Mouse (Mus musculus) telencephalon, adult 2 months (tissue): ENCODE results near the gene Ulk3.

Experiments
- DNase-seq: peaks from one replicate; pipeline ENCODE4 v3.0.0-alpha.2; 2011; ENCODE audit warnings: low read depth, low spot score

Ulk3 gene

DNA sequence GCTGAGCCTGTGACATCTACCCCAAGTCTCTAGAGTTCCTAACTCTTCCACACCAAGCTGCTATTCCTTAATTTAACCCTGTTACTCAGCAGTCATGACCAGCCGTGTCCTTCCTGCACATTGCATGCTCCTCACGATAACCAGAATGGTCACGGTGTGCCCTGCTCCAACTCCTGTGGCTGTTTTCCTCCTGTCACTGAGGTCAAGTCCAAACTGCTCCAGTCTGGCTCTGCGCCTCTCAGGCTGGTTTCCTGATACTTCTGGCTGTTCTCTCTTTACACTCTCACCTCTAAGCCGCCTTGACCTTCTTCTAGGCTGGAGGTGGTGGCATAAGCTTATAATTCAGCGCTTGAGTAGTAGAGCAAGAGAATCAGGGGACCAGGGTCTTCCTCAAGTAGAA lies 20.8 kb upstream of the Ulk3 start:
- DNase-seq = no peak

DNA sequence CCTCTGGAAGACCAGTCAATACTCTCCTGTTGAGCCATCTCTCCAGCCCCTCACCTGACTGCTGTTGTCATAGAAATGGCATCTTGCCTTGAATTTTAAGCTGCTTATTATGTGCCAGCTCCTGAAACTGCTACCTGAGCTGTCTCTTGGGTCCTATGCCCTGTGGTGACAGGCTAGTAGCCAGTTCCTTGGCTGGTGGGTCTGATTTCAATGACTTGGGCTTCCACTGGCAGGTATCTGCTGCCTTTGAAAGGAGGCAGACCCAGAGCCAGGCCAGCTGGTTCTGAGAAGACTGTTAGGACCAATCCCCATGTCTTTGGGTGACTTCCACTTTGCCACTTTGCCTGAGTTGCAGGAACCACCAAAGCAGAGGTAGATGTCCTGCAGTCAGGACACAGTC lies 14.9 kb upstream of the Ulk3 start:
- no peak for DNase-seq

DNA sequence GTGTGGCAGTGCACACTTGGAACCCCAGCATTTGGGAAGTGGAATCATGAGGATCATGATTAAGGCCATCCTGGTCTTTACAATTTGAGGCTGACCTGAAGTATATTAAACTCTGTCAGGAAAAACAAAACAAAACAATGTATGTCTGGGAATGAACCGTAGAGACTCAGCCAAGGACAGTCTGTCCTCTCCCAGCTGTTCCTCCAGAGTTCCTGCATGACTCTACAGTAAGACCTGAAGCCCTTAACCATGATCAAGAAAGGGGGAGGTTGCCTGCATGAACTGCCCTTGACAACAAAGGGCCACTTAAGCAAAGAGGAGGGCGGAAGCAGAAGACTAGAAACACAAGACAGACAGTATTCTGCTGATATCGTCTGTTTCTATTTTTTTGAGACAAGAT lies 13.7 kb upstream of the Ulk3 start:
- no peak for DNase-seq

DNA sequence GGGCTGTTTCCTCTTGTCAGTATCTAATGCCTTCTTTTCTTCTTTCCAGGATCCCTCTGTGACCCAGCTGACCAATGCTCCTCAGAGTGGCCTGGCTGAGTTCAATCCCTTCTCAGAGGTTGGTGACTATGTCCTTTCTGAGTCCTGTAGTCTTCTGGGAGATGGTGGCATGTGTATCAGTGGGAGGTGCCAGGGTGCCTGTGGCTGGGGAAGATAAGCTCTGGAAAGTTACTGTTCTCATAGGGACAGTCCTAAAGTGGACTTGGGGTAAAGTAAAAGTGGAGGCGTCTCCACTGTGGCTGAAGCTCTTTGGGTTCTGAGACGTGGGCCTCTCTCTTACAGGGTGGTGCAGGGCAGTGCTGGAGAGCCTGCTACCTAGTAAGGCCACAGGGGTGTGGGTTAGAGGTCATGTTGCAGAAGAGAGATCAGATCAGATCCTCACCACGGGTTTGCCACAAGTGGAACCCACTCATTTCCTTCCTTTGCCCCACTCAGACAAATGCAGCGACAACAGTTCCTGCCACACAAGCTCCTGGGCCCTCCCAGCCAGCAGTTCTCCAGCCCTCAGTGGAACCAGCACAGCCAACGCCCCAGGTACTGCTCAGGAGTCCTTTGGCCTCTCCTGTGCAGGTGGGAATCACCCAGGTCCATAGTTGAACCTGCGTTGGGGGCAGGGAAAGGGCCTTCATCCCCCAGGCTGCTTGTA lies 12.0 kb upstream of the Ulk3 start:
- no peak for DNase-seq

DNA sequence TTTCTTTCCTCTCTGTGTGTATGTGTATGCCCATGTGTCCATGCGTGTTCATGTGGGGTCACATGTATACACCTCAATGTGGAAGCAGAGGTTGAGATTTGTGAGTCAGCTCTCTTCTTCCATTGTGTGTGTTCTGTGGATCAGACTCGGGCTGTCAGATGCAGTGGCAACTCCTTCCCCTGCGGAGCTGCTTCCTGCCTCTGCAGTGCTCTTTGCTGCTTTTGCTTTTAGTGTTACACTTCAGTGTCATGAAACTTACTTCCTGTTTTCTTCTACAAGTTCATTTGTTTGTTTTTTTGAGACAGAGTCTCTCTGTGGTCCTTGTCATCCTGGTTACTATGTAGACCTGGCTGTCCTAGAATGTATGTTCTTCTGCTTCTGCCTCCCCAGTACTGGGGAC lies 4.3 kb upstream of the Ulk3 start:
- no peak for DNase-seq

DNA sequence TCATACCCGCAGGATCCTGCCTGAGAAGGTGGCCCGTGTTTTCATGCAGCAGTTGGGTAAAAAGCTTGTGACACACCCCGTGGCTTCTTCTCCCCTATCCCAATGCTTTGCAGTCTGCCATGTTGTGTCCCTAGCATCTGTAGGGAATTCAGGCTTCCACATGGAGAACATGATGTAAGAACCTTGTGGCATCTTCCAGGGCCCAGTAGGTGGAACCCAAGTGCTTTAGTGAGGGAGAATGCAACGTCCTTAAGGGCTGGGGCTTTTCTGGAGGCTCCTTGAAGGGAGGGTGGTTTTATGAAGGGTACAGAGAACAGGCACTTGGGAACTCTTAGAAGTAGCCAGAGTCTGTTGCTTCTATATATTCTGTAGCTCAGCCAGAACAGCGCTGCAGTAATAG lies 1.5 kb downstream of the Ulk3 start:
- DNase-seq = peak; percentile 53

DNA sequence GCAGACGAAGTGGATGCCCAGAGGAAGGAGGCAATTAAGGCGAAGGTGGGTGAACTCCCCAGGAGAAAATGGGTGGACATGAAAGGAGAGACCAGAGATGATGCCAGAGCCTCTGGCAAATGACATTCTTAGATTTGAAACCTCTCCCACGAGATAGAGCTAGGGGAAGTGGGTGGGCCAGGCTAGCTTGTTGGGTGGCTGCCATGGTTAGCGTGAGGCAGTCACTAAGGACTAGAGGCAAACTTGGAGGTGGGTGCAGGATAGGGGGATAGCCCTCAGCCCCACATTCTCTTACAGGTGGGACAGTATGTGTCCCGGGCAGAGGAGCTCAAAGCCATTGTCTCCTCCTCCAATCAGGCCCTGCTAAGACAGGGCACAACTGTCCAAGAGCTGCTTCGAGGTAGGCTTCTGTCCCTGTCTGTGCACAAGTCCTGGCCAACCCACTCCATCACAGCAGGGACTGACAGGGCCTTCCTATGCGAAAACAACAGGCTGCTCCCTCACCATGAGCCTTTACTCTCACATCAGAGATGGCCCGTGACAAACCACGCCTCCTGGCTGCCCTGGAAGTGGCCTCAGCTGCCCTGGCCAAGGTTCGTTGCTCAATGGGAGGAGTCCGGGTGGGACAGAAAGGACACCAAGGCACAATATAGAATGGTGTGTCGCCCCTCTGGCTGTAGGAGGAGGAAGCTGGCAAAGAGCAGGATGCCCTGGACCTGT lies 4.4 kb downstream of the Ulk3 start:
- DNase-seq = no peak

DNA sequence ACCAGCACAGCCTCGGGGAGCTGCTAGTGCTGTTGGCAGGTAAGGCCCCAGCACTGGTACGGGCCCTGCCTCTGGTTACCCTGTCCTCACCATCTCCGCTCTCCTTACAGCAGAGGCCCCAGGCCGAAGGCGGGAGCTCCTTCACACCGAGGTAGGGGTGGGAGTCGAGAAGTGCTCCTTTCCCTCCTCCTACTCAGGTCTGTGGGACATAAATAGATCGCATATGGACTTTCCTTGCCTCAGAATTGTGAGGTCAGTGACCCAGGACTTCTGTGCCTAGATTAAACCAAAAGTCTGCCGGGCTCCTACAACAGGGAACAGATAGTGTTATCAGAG lies 4.9 kb downstream of the Ulk3 start:
- DNase-seq = no peak

- no peak for DNase-seq
These were observed 8.0 kb downstream of the Ulk3 start for GRCm38 (mm10) chr9:57597265-57597664.

DNA sequence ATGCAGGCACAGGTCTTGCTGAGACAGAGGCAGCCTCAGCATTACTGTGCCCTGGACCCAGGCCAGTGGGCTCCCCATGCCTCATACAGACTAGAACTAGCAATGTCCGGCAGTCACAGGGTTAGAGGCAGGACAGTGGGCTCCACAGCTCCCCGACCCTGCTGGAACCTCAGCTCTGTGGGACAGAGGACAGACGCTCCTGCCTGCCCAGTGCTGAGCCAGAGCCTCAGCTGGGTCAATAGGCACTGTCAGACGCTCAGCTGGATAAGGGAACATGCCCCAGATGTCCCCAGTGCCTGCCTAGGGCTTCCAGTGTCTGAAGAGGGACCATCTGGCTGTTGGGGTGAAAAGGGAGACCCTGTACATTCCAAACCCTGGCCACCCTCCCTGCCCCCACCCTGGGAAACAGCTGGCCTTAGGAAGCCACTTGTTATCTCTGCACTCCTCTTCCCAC lies 8.7 kb downstream of the Ulk3 start:
- no peak for DNase-seq

- no peak for DNase-seq
These were observed 9.8 kb downstream of the Ulk3 start for GRCm38 (mm10) chr9:57598851-57599563.

DNA sequence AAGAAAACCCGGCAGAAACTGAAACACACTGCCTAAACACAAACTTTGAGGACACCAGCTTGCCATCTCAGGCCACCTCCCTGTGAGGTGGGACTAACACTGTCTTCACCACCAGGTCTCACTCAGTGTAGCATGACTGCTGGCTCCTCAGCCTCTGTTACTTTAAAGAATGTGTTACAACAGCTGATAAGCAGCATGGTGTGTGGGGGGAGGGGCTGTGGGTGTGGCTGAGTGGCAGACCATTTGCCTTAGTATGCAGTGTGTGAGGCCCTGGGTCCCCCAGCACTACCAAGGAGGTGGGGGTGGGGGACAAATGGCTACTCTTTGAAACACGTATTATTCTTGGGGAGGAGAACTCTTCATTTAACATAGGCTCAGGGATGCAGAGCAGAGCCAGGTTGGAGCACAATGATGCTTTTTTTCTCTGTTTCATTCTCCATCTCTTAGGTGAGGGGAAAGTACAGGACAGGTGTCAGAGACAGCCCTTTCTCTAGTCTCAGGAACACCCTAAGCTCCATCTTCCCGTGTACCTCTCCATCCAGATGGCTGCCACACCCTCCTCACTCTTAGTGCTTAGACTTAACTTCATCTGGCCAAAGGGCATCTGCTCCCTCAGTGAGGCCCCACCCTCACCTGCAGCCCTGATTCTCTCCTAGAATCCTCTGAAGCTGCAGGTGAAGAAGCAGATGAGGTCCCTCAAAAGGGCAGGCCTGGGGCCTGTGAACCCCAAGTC lies 11.5 kb downstream of the Ulk3 start:
- no peak for DNase-seq

DNA sequence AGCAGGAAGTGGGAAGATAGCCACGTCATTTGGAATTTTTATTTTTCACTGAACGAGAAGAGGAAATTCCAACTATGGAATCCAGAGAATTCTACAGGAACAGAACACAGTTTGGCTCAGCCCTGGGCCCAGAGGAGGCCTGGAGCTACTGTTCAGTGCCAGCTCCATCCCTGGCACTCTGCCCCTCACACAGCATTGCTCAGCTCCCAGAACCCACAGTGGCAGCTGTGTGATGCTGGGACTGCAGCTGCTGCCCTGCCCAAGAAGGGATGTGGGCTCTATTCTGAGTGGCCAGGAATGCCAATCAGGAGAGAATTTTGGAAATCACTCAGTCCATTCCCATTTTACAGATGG lies 12.1 kb downstream of the Ulk3 start:
- DNase-seq = peak; percentile 75

- no peak for DNase-seq
These were observed 12.8 kb downstream of the Ulk3 start for GRCm38 (mm10) chr9:57602098-57602497.

GRCm38 (mm10) chr9:57604875-57605274 lies 15.6 kb downstream of the Ulk3 start:
- DNase-seq = no peak

DNA sequence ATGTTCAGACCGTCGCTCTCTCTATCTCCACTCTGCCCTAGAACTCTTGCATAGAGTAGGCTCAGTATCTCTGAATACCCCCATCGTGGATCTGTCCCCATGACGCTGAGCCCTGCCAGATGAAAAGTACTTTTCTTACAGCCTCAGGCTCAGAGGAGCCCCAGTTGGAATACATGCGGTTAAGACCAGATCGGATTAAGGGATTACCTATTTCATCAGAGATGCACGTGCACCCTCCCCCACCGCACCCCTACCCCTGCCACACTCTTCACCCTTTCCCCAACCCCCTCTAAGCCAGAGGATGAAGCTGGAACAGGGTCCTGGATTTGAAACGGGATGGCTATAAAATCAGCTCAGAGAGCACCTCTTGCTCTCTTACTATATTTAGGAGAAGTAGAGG lies 16.3 kb downstream of the Ulk3 start:
- no peak for DNase-seq

- DNase-seq = no peak
These were observed 17.0 kb downstream of the Ulk3 start, which contains the start of gene Cplx3 for GRCm38 (mm10) chr9:57606139-57606851. Gene Cplx3 (minus strand): TSS chr9:57606281.

DNA sequence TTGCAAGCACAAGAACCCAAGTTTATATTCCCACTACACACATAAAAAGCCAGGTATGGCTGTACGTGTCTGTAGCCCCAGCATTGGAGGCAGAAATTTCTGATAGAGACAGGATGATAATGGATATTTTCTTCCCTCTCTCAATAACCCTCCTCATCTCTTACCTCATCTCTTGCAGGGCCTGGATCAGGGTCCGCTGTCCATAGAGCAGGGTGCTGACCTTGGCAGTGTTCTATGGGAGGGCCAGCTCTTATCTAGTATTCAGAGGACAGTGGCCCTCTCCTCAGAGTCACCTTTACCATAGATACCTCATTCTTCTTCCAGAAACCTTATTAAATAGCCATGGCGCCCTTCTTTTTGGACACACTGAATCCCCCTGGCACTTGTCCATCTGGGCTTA lies 20.6 kb downstream of the Ulk3 start:
- DNase-seq = no peak

- peak; percentile 54 for DNase-seq
These were observed 21.1 kb downstream of the Ulk3 start for GRCm38 (mm10) chr9:57610359-57610826.

- no peak for DNase-seq
These were observed 23.3 kb downstream of the Ulk3 start for GRCm38 (mm10) chr9:57612587-57612986.

DNA sequence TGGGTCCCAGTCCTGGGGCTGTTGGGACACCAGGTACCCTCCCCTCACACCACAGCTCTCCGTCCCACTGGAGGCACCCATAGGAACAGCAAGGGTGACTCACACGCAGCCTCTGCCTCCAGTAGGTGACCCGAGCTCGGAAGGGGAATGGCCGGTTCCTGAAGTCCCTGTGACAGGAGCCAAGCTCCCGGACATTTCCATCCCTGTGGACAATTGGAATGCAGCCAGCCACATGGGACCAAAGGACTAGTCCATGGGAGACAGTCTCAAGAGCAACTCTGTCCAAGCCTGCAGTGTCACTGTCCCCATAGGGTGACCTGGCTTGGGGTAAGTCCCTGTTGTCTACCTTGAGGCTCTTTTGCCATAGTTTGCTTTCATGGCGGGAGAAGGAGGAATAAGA lies 24.7 kb downstream of the Ulk3 start:
- no peak for DNase-seq
